Mouse (Mus musculus) urinary bladder, postnatal 14 days (tissue): ENCODE data around the gene Casz1.
A peak's percentile ranks its signal among the peaks of the same experiment; 100 is the strongest.

Experiments used
- DNase-seq: peaks from one replicate; pipeline ENCODE4 v3.0.0; 2021; ENCODE audit warnings: low spot score

Gene Casz1

DNA sequence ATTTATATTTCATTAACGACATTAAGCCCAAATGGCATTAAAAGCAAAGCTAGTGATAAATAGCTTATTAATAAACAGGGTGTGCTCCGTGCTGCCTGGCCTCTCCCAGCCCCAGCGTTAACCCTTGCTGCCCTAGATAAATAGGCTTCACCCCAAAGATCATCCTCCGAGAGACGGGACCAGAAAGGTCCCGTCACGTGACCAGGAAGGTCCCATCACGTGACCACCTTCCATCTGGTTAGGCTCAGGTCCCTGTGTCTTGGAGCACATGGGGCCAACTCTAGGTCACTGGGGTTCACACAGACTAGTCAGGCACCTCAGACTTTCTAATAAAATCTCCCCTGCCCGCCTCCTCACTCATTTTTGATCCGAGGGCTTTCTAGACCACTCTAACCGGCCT, 42.5 kb downstream of the Casz1 start:
- DNase-seq, result no peak

DNA sequence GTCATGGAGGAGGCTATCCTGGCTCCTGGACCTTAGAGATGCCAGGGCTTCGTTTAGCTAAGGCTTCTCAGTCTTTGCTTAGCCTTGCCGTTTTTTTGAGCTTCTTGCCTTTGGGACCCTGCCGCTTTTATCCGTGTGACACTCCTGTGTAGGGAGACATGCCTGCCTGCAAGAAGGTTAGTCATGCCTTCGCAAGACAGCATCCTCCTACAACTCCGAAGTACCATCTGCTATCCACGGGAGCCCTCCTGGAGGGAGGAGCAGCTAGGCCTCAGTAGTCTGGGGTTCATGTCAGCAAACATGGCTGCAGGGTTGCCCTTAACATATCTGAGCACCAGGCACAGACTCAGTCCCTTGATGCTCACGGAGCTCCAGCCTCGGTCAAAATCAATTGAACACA, 43.4 kb downstream of the Casz1 start:
- no peak for DNase-seq

DNA sequence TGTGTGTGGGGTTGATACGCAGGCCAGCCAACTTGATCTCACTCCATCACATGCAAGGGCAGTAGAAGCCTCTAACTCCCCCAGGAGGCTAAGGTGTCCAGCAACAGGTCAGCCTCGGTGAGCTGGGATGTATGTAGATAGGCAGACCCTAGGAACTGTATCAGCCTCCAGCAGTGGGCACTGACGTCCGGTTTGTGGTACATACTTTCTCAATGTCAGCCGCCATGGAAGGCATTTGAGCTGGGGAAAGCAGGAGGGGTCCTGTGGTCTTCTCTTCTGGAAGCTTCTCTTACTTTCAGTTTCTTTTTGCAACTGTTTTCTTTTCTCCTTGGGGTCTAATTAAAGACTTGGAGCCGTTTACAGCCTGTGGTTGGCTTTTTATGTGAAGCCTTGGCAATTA, 45.2 kb downstream of the Casz1 start:
- no peak for DNase-seq

- no peak for DNase-seq
Measured at GRCm38 (mm10) chr4:148853057-148853456, 48.8 kb downstream of the Casz1 start.

GRCm38 (mm10) chr4:148854093-148854492, 49.9 kb downstream of the Casz1 start:
- DNase-seq, result no peak

DNA sequence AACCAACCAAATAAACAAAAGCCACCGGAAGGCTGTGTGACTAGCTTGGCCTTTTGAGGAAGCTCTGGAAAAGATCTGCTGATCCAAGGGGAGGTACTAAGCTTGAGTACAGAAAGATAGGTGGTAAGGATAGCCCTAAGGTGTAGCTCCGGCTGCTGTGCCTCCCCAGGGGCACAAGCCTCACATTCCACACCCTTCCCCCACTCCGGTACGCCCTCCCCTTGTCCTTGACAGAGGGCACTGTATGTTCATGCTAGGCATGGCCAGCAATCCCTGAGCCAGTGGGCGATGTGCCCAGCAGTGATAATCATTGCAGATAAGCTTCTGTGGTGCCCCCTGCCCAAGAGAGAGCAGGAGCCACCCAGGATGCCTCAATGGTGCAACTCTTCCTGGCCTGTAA, 51.3 kb downstream of the Casz1 start:
- no peak for DNase-seq

DNA sequence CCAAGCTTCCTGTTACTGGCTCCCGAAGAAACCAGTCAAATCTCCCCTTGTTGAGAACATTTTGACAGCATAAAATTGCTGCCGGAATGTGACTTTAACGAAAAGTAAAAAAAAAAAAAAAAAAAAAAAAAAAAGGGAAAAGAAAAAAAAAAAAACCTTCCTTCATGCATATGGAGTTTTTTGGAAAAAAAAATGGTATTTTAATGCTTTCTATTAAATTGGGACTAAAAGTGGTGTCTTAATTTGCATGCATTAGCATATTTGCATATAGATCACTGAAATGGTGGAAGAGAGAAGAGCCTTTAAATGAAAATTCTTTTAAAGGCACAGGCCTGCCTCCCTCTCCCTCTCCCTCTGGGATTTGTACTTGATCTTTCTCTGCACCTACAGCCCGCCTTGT, 52.0 kb downstream of the Casz1 start:
- no peak for DNase-seq

DNA sequence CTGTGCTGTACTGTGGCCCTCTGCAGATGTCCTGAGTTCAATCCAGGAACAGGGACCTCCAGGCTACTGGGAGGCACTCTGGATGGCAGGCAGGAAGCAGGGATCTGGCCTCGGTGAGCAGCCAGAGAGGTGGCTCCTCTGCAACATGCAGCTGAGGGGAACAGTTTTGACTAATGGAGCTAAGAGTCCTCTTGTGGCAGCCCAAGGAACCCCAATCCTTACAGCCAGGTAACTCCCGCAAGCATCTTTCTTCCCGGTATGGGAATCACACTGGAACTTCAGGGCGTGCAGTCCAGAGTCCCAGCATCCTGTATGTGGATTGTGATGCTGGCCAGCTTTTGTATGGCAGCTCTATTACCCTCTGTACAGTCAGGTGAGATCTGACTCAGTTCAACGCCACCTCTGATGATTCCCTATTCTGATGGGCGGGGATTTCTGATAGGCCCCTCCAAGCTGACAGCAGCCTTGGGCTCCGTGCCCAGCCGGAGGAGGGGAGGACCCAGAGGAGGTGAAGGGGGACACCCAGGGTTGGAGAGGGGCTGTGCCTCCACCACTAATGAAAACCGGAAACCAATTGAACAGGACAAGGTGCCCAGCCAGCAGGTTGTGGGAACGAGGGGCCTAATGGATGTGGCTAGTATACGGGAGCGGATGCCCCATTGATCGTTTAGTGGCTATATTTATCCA, 53.3 kb downstream of the Casz1 start:
- no peak for DNase-seq

DNA sequence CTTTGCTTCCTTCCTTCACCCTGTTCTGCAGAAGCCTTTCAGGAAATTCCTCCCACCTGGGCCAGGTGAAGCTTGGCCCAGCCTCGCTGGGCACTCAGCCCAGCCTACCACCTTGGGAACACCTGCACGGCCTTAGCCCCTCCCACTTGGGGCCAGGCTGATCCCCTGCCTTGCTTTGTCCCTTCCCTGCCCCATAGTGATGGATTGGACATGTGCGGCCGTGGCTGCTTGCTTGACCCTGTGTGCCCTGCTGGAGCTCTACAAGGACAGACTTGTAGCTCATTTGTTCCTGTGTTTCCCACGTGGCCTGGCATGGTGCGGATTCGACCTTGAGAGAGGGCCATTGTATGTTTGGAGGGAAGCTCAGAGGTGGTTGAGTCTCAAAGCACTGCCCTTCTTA, 54.0 kb downstream of the Casz1 start:
- peak; percentile 44 for DNase-seq

- no peak for DNase-seq
Measured at GRCm38 (mm10) chr4:148859415-148859814, 55.2 kb downstream of the Casz1 start.

DNA sequence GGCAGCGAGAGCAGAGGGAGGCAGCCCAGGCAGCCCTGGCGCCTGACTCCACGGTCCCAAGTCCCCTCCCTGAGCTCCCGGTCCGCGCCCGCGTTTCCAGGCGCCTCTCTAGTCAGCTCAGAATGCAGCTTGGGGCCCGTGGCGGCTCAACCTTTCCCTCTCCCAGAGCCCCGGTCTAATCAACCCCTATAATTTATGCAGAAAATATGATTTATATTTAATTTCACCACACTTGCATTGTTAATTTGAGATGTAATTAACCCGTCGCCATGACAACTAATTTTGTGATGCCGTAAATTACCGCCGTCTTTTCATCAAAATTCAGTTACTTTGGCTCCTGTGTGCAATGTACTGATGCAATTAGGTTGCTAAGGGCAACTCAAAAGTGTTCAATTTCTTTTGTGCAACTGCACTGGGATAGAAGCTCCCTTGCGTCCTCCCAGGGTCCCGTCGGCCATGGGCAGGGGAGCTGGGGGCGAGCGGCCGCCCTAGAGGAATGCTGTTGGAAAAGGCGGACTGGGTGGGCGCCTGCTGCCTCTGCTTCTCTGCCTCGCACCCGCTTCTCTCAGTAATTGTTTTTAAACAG, 55.8 kb downstream of the Casz1 start:
- no peak for DNase-seq

DNA sequence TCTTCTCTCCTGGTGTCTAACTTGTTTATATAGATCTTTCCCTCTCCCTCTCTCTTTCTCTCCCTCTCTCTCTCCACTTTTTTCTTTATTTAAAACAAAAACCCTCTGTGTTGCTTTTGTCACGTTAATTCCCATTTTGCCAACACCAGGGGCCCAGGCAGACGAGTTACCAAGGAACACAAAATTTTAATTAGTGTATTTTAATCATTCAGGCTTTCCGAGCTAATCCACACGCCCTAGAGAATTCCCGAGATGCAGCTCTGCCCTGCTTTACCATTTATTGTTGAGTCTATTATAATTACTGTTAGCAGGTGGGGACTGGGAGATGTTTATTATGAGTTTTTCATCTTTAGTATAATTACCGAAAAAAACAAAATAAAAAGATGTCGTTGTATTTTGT, 56.4 kb downstream of the Casz1 start:
- no peak for DNase-seq

GRCm38 (mm10) chr4:148866812-148867470, 62.7 kb downstream of the Casz1 start:
- DNase-seq, result no peak

DNA sequence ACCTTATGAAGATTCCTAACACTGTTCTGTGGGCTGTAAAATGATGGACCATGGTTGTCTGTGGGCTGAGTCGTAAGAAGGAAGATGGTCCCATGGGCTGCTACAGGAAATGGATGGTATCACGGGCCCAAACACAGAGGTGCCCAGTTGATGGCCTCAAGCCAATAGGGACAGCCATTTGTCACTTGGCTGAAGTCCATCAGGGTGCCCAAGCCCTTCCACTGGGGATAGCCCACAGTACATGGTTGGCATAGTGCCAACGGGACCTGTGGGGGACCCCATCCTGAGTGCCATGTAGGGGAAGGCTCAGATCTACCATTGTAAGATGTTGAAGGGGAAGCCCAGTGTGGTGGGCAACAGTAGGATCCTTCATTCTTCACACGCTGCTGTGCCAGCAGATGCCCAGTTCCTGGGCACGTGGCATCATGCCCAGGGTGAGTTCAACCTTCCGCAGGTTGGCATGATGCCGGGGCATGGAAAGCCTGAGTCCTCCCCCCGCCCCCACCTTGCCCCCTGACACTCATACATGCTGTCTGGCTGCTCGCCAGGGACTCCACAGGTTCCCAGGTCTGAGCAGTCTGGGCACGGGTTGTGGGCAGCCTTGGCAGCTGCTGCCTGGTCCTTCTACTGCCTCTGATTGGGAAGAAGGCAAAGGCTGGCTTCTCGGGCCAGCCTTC, 63.6 kb downstream of the Casz1 start:
- peak; percentile 63 for DNase-seq

DNA sequence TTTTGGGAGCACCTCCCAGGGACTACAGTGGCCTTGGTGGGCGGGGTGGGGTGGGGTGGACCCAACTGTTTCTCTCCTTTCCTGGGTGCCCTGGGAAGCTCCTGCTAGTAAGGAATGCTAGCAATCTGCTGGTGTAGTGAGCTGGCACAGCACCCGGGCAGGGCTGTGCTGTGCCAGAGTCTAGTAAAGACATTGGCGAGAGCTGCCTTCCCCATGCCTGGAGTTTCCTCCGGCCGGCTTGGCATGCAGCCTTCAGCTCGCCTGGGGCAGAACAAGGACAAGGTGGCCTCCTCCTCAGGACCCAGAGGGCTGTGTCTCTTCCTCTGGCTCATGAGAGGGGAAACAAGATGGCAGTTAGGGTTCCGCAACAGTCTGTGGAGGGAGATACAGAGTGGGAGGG, 65.3 kb downstream of the Casz1 start:
- DNase-seq, result peak; percentile 65

- DNase-seq, result no peak
Measured at GRCm38 (mm10) chr4:148870496-148870895, 66.3 kb downstream of the Casz1 start.

DNA sequence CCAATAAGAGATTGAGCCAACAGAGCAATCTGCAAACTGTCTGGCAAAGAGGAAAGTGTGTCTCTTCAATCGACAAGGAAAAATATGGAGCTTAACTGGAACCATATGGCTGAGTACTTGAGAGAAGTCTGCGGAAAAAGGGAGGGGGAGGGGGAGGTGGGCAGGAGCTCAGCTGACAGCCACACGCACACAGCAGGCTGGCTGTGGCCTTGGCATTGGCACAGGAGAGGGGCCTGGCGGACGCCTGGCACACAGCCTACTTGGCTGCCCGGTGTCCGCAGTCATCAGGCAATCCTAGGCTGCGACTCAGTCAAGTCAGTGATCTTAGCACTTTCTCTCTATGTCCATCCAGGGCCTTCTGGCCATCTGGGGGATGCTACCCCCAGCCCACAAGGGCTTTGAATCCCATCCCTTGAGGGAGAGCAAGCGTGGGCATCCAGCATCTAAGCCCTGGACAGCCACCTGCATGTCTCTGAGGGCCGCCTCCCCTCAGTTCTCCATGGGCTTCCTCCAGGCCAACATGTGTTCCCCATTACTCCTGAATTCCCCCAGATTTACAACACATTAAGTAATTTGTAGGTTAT, 67.6 kb downstream of the Casz1 start:
- DNase-seq, result no peak

DNA sequence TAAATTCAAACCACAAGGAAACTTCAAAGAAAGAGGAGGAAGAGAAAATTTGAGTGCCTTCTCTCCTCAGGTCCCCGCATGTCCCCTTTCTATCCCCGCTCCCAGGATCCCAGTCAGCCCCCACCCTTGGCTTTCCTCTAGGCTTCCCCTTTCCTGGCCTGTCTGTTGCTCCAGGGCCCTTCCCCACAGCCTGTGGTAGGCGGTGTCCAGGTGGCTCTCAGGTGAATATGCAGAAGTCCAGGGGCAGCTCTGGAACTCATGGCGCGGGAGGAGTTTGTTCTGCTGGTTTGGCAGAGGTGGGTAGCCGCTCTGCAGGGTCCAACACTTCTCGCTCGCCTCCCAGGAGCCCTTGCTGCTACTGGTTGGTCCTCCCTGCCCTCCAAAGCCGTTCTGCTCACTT, 68.1 kb downstream of the Casz1 start:
- DNase-seq, result no peak

DNA sequence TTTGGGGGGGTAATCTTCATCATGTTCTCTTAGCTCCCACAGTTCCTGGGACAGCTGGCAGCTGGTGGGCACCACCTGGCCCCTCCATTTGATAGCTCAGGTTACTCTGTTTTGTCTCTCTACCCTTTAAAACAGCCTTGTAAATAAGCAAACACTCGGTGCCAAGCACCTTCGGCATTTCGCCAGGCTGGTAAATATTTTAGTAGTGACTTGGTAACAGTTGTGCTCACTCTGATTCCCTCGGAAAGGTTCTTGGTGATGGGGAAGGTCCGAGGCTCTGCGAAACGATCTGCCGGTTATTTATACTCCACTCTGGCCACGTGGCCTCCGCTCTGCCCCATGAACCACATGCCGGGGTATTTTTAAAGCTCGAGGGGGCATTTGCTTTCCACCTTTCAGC, 68.6 kb downstream of the Casz1 start:
- peak; percentile 61 for DNase-seq

GRCm38 (mm10) chr4:148876166-148876565, 71.9 kb downstream of the Casz1 start:
- DNase-seq, result no peak

- no peak for DNase-seq
Measured at GRCm38 (mm10) chr4:148876867-148877266, 72.6 kb downstream of the Casz1 start.

- DNase-seq, result no peak
Measured at GRCm38 (mm10) chr4:148878192-148878983, 74.2 kb downstream of the Casz1 start.
